Mouse (Mus musculus) hindbrain, postnatal 0 days (tissue): Measurements from ENCODE around the gene Cnpy1. TPM values are rescaled to one million over a fixed set of nuclear protein-coding genes. Genes with fewer than 3 reads are reported as not detected.

ENCODE experiments used
- ATAC-seq: fragments of 200-750 bp; cut with Nextera tagmentation; 2 replicates; pipeline ENCODE4 v1.8.0; 2017; ENCODE audit warnings: mild to moderate bottlenecking, moderate TSS enrichment, moderate library complexity
- DNase-seq: peaks from one replicate; pipeline ENCODE4 v3.0.0-alpha.2; 2015; ENCODE audit warnings: low spot score
- H3K27ac ChIP-seq: fragments of 300-500 bp; sonication (generic); 2 replicates; pipeline ENCODE4 v1.5.1; 2014; ENCODE audit warnings: mild to moderate bottlenecking
- H3K27me3 ChIP-seq: fragments of 300-500 bp; sonication (generic); 2 replicates; pipeline ENCODE4 v1.6.1; 2014; ENCODE audit warnings: low read length, mixed read lengths; ENCODE audit not compliant: insufficient read depth
- H3K36me3 ChIP-seq: fragments of 300-500 bp; sonication (generic); 2 replicates; pipeline ENCODE4 v1.6.1; 2014; ENCODE audit warnings: low read length, mixed read lengths; ENCODE audit not compliant: insufficient read depth
- H3K4me1 ChIP-seq: fragments of 300-500 bp; sonication (generic); 2 replicates; pipeline ENCODE4 v1.6.1; 2014; ENCODE audit warnings: antibody characterized with exemption, low read length, mixed read lengths; ENCODE audit not compliant: insufficient read depth
- H3K4me2 ChIP-seq: fragments of 300-500 bp; sonication (generic); 2 replicates; pipeline ENCODE4 v1.6.1; 2014; ENCODE audit warnings: low read depth, mild to moderate bottlenecking, low read length, moderate library complexity, mixed read lengths
- H3K4me3 ChIP-seq: fragments of 300-500 bp; sonication (generic); 2 replicates; pipeline ENCODE4 v1.5.1; 2014; ENCODE audit warnings: low read length
- H3K9ac ChIP-seq: fragments of 300-500 bp; sonication (generic); replicated peaks from 2 replicates; pipeline ENCODE4 v1.6.1; 2014; ENCODE audit warnings: mild to moderate bottlenecking, low read length, moderate library complexity, mixed read lengths
- H3K9me3 ChIP-seq: fragments of 300-500 bp; sonication (generic); 2 replicates; pipeline ENCODE4 v1.6.1; 2016; ENCODE audit warnings: low read length, mixed read lengths
- CTCF ChIP-seq: IDR thresholded peaks from 2 replicates; pipeline ENCODE4 v1.5.1; 2016; ENCODE audit warnings: antibody characterized with exemption, control low read depth, low read depth
- WGBS: fragments of 180-500 bp; shearing (Covaris S2); extraction: QIAGEN DNeasy Blood & Tissue Kit; methylation state at CpG from one replicate; pipeline ENCODE4 v1.1.7; 2014; 5-methylcytosine and 5-hydroxymethylcytosine counted together
- polyA plus RNA-seq: library from polyadenylated mRNA; unstranded; fragments of >200 nt; fragmentation: Nextera tagmentation; extraction: Ambion mirVana; gene quantifications from 2 replicates; pipeline ENCODE4 v1.2.1, GENCODE M21; 2015
- total RNA-seq: library from RNA; depleted of rRNA; stranded (reverse); fragments of >200 nt; gene quantifications from 2 replicates; pipeline ENCODE4 v1.2.3, GENCODE M21; 2014

Cnpy1 gene
- total and polyA plus RNA-seq, 2 experiments from 2014 or later, result 31.7 to 45.6 TPM

DNA sequence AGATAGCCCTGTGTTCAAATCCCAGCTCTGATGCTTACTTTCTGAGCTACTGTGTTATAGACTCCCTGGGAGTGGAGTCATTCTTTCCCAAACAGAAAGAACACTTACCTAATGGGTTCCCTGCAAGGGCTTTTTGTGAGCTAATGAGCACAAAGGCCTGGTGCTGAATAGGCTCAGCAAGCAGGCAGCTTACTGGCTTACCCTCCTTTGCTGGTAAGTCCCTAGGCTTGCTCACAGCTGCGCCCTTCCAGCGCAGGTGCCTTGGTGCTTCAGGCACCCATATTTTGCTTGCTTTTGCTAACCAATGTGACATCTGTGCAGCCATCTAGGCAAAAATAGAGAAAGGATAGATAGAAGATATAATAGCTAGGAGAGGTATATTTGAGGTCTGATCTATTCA is 69.0 kb downstream of the Cnpy1 start:
- H3K4me2 ChIP-seq, result no peak overlapping the region
- H3K4me1 ChIP-seq, result no peaks in the 10 kb centered on the region
- H3K27ac ChIP-seq, result no peak overlapping the region
- TF ChIP-seq CTCF, result no peak
- H3K36me3 ChIP-seq, result no peaks in the 10 kb centered on the region
- no peak overlapping the region for H3K9ac ChIP-seq
- no peaks in the 10 kb centered on the region for H3K9me3 ChIP-seq
- ATAC-seq (no peak), DNase-seq (no peak)
- 14% methylated on average over 2 of the region's 2 CpGs for WGBS
- H3K27me3 ChIP-seq, result peaks cover 48% of the 10 kb centered on the region
- H3K4me3 ChIP-seq, result no peak overlapping the region

DNA sequence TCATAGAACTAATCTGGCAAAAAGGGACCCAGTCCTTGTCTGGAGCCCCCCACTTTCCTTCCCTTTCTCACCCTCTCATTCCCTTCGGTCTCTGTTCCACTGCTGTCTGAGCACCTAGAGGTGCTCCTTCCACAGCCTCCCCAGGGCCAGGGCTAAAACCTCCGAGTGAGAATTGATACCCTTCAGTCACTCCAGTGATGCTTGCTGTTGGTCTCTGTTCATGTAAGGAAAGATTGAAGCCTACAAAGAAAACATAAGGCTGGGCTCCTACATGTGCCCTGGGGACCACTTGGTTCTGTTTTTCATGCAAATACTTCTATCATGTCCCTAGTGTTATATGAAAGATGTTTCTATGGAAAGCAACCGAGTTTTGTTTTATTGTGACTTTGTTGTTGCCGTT is 69.6 kb downstream of the Cnpy1 start:
- 13% methylated on average over 4 of the region's 4 CpGs for WGBS
- H3K4me2 ChIP-seq, result peak overlapping the region; percentile 48
- no peak for DNase-seq

GRCm38 (mm10) chr5:28175570-28175919 is 70.1 kb downstream of the Cnpy1 start:
- peak overlapping the region; percentile 30; the same call in 1 of the 2 replicates for H3K9ac ChIP-seq
- H3K9me3 ChIP-seq, result no peaks in the 10 kb centered on the region
- peak overlapping the region; percentile 80 for H3K27ac ChIP-seq
- H3K27me3 ChIP-seq, result peaks cover 51% of the 10 kb centered on the region
- H3K36me3 ChIP-seq, result no peaks in the 10 kb centered on the region
- ATAC-seq (no peak), DNase-seq (no peak)
- WGBS, result 3% methylated on average over 10 of the region's 10 CpGs
- no peak overlapping the region; the same call in 1 of the 2 replicates for H3K4me3 ChIP-seq
- no peak for TF ChIP-seq CTCF
- peak overlapping the region; percentile 48 for H3K4me2 ChIP-seq
- H3K4me1 ChIP-seq, result no peaks in the 10 kb centered on the region

More for the DNA sequence above, 69.6 kb downstream of the Cnpy1 start:
- Histone ChIP-seq H3K4me3 (no peak overlapping the region), H3K27me3 (peaks cover 51% of the 10 kb centered on the region), H3K27ac (peak overlapping the region; percentile 80; the same call in 1 of the 2 replicates), H3K4me1 (no peaks in the 10 kb centered on the region), H3K36me3 (no peaks in the 10 kb centered on the region), H3K9me3 (no peaks in the 10 kb centered on the region), H3K9ac (no peak overlapping the region)
- no peak for ATAC-seq
- no peak for TF ChIP-seq CTCF

GRCm38 (mm10) chr5:28174876-28175569 is 70.6 kb downstream of the Cnpy1 start:
- Histone ChIP-seq H3K4me3 (peak overlapping the region; percentile 7; the same call in 1 of the 2 replicates), H3K4me1 (no peaks in the 10 kb centered on the region), H3K27ac (peak overlapping the region; percentile 80), H3K9me3 (no peaks in the 10 kb centered on the region), H3K9ac (peak overlapping the region; percentile 30; the same call in 1 of the 2 replicates), H3K36me3 (no peaks in the 10 kb centered on the region), H3K27me3 (peaks cover 51% of the 10 kb centered on the region), H3K4me2 (peak overlapping the region; percentile 48)
- DNase-seq, result peak; percentile 73
- no peak for TF ChIP-seq CTCF
- ATAC-seq, result peak; percentile 85
- 2% methylated on average over 24 of the region's 24 CpGs for WGBS

- H3K4me2 ChIP-seq, result peak overlapping the region; percentile 16; the same call in 1 of the 2 replicates
- ATAC-seq (no peak), DNase-seq (no peak)
- H3K9ac ChIP-seq, result no peak overlapping the region
- no peak for TF ChIP-seq CTCF
- peaks cover 56% of the 10 kb centered on the region for H3K27me3 ChIP-seq
- no peak overlapping the region for H3K4me3 ChIP-seq
- H3K4me1 ChIP-seq, result no peaks in the 10 kb centered on the region
- H3K9me3 ChIP-seq, result no peaks in the 10 kb centered on the region
- 6% methylated on average over 9 of the region's 9 CpGs for WGBS
- H3K27ac ChIP-seq, result peak overlapping the region; percentile 80; the same call in 1 of the 2 replicates
- no peaks in the 10 kb centered on the region for H3K36me3 ChIP-seq
Measured at GRCm38 (mm10) chr5:28174086-28174485, 71.5 kb downstream of the Cnpy1 start.

- ATAC-seq (no peak), DNase-seq (no peak)
- WGBS, result 15% methylated on average over 1 of the region's 1 CpGs
- no peak for TF ChIP-seq CTCF
- no peaks in the 10 kb centered on the region for H3K9me3 ChIP-seq
- peak overlapping the region; percentile 16; the same call in 1 of the 2 replicates for H3K4me2 ChIP-seq
- H3K27me3 ChIP-seq, result peaks cover 57% of the 10 kb centered on the region
- H3K27ac ChIP-seq, result peak overlapping the region; percentile 80; the same call in 1 of the 2 replicates
- no peaks in the 10 kb centered on the region for H3K4me1 ChIP-seq
- H3K4me3 ChIP-seq, result no peak overlapping the region
- H3K9ac ChIP-seq, result no peak overlapping the region
- no peaks in the 10 kb centered on the region for H3K36me3 ChIP-seq
Measured at GRCm38 (mm10) chr5:28173674-28174073, 71.9 kb downstream of the Cnpy1 start.
